Mouse (Mus musculus) heart, adult 2 months (tissue): ENCODE data around the gene Tle6.

Source experiments
- CTCF ChIP-seq: fragments of 200-600 bp; IDR thresholded peaks from 2 replicates; pipeline ENCODE4 v1.8.1; 2022; ENCODE audit warnings: antibody characterized with exemption, mild to moderate bottlenecking, moderate library complexity
- EP300 ChIP-seq: fragments of 200-500 bp; IDR thresholded peaks from 2 replicates; pipeline ENCODE4 v1.6.1; 2011; ENCODE audit warnings: low read depth, low read length, control low read depth; ENCODE audit not compliant: insufficient read depth
- POLR2A ChIP-seq: fragments of 200-500 bp; IDR thresholded peaks from 2 replicates; pipeline ENCODE4 v1.6.1; 2011; ENCODE audit warnings: mild to moderate bottlenecking, low read depth, low read length, control low read depth; ENCODE audit not compliant: insufficient read depth

DNA sequence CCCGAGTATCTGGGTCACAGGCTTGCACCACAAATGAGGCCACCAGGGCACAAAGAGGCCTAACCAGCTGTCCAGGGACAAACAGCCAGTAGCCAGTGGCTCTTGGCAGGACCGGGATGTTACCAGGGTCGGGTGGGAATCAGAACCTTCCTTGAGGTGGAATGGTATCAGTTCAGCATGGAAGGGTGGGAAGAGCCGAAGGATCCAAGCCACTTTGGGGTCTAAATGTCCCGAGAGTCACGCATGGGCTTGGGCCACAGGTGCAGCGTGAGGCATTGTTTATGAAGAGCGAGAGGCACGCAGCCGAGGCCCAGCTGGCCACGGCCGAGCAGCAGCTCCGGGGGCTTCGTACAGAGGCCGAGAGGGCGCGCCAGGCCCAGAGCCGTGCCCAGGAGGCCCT, 43.8 kb upstream of the Tle6 start:
- no peak for TF ChIP-seq POLR2A
- TF ChIP-seq CTCF = no peak
- TF ChIP-seq EP300 = no peak
